Mouse (Mus musculus) embryonic facial prominence, embryonic 15.5 days (tissue): Measurements from ENCODE around the gene Map2k5. TPM values are rescaled to one million over a fixed set of nuclear protein-coding genes. Genes with fewer than 3 reads are reported as not detected.
A peak's percentile ranks its signal among the peaks of the same experiment; 100 is the strongest.

Experiments used
- ATAC-seq: fragments of 200-750 bp; cut with Nextera tagmentation; 2 replicates; pipeline ENCODE4 v1.8.0; 2017; ENCODE audit warnings: low read depth, moderate TSS enrichment; ENCODE audit not compliant: insufficient number of reproducible peaks, low FRiP score, low TSS enrichment
- H3K27ac ChIP-seq: fragments of 300-500 bp; sonication (generic); replicated peaks from 2 replicates; pipeline ENCODE4 v1.5.1; 2015; ENCODE audit warnings: mild to moderate bottlenecking, inconsistent platforms
- H3K27me3 ChIP-seq: fragments of 300-500 bp; sonication (generic); 2 replicates; pipeline ENCODE4 v1.6.1; 2015; ENCODE audit warnings: inconsistent platforms
- H3K36me3 ChIP-seq: fragments of 300-500 bp; sonication (generic); 2 replicates; pipeline ENCODE4 v1.6.1; 2015; ENCODE audit warnings: mild to moderate bottlenecking, inconsistent platforms
- H3K4me1 ChIP-seq: fragments of 300-500 bp; sonication (generic); 2 replicates; pipeline ENCODE4 v1.6.1; 2015; ENCODE audit warnings: inconsistent platforms
- H3K4me2 ChIP-seq: fragments of 300-500 bp; sonication (generic); replicated peaks from 2 replicates; pipeline ENCODE4 v1.6.1; 2015; ENCODE audit warnings: mild to moderate bottlenecking, inconsistent platforms
- H3K4me3 ChIP-seq: fragments of 300-500 bp; sonication (generic); replicated peaks from 2 replicates; pipeline ENCODE4 v1.5.1; 2015; ENCODE audit warnings: mild to moderate bottlenecking, inconsistent platforms
- H3K9ac ChIP-seq: fragments of 300-500 bp; sonication (generic); 2 replicates; pipeline ENCODE4 v1.6.1; 2015; ENCODE audit warnings: inconsistent platforms
- H3K9me3 ChIP-seq: fragments of 300-500 bp; sonication (generic); replicated peaks from 2 replicates; pipeline ENCODE4 v1.6.1; 2016; ENCODE audit warnings: inconsistent platforms
- WGBS: fragments of 180-500 bp; shearing (Covaris S2); methylation state at CpG from one replicate; pipeline ENCODE4 v1.1.7; 2015; 5-methylcytosine and 5-hydroxymethylcytosine counted together
- polyA plus RNA-seq: library from polyadenylated mRNA; unstranded; fragments of >200 nt; fragmentation: Nextera tagmentation; extraction: Ambion mirVana; gene quantifications from 2 replicates; pipeline ENCODE4 v1.2.1, GENCODE M21; 2015

Gene Map2k5
- polyA plus RNA-seq, 1 experiment from 2014 or later, result 33.3 TPM

- no peaks in the 10 kb centered on the region for H3K36me3 ChIP-seq
- no peak overlapping the region for H3K4me2 ChIP-seq
- H3K27ac ChIP-seq, result no peak overlapping the region
- no peaks in the 10 kb centered on the region for H3K9me3 ChIP-seq
- ATAC-seq, result no peak
- WGBS, result 2% methylated on average over 20 of the region's 20 CpGs
- no peak overlapping the region for H3K4me3 ChIP-seq
- H3K9ac ChIP-seq, result no peak overlapping the region
- H3K27me3 ChIP-seq, result peaks cover 75% of the 10 kb centered on the region
- H3K4me1 ChIP-seq, result peaks cover 33% of the 10 kb centered on the region
These were observed 226.4 kb downstream of the Map2k5 start for GRCm38 (mm10) chr9:63151072-63151870.

- H3K36me3 ChIP-seq, result no peaks in the 10 kb centered on the region
- 1% methylated on average over 27 of the region's 27 CpGs for WGBS
- H3K27me3 ChIP-seq, result peaks cover 86% of the 10 kb centered on the region
- H3K9ac ChIP-seq, result no peak overlapping the region
- no peak overlapping the region for H3K4me2 ChIP-seq
- no peak overlapping the region for H3K4me3 ChIP-seq
- H3K27ac ChIP-seq, result no peak overlapping the region
- peaks cover 44% of the 10 kb centered on the region for H3K4me1 ChIP-seq
- ATAC-seq, result no peak
- H3K9me3 ChIP-seq, result no peaks in the 10 kb centered on the region
These were observed 227.5 kb downstream of the Map2k5 start for GRCm38 (mm10) chr9:63150086-63150800.

- no peaks in the 10 kb centered on the region for H3K9me3 ChIP-seq
These were observed 228.3 kb downstream of the Map2k5 start for GRCm38 (mm10) chr9:63149372-63149766.

GRCm38 (mm10) chr9:63148410-63149371 lies 229.0 kb downstream of the Map2k5 start, which contains the start of gene Skor1:
Gene Skor1, minus strand, starts transcription at chr9:63148961.
- H3K4me1 ChIP-seq, result peaks cover 59% of the 10 kb centered on the region
- WGBS, result under 1% methylated on average over 74 of the region's 108 CpGs
- no peak within 1 kb of the TSS for H3K9ac ChIP-seq

More at GRCm38 (mm10) chr9:63149372-63149766, 228.3 kb downstream of the Map2k5 start:
- Histone ChIP-seq H3K27me3 (peaks cover 94% of the 10 kb centered on the region), H3K27ac (no peak overlapping the region), H3K36me3 (no peaks in the 10 kb centered on the region), H3K4me3 (peak overlapping the region; percentile 47), H3K4me1 (peaks cover 52% of the 10 kb centered on the region), H3K4me2 (peak overlapping the region; percentile 90), H3K9ac (no peak overlapping the region)
- no peak for ATAC-seq
- WGBS, result 1% methylated on average over 20 of the region's 20 CpGs

GRCm38 (mm10) chr9:63147786-63148409 lies 229.8 kb downstream of the Map2k5 start:
- Histone ChIP-seq H3K27ac (no peak overlapping the region), H3K4me3 (peak overlapping the region; percentile 47), H3K9ac (no peak overlapping the region), H3K4me1 (peaks cover 67% of the 10 kb centered on the region), H3K36me3 (no peaks in the 10 kb centered on the region), H3K27me3 (peaks cover 100% of the 10 kb centered on the region), H3K4me2 (peak overlapping the region; percentile 90; the same call in 1 of the 2 replicates), H3K9me3 (no peaks in the 10 kb centered on the region)
- ATAC-seq, result no peak
- 2% methylated on average over 14 of the region's 14 CpGs for WGBS

More at GRCm38 (mm10) chr9:63148410-63149371, 229.0 kb downstream of the Map2k5 start, which contains the start of gene Skor1:
- H3K4me3 ChIP-seq, result peak within 1 kb of the TSS; percentile 47
- ATAC-seq, result no peak
- H3K27ac ChIP-seq, result no peak within 1 kb of the TSS
- H3K9me3 ChIP-seq, result no peaks in the 10 kb centered on the region
- peaks cover 100% of the 10 kb centered on the region for H3K27me3 ChIP-seq
- peak within 1 kb of the TSS; percentile 90 for H3K4me2 ChIP-seq
- no peaks in the 10 kb centered on the region for H3K36me3 ChIP-seq

GRCm38 (mm10) chr9:63147296-63147695 lies 230.4 kb downstream of the Map2k5 start:
- H3K4me3 ChIP-seq, result peak overlapping the region; percentile 34
- peaks cover 100% of the 10 kb centered on the region for H3K27me3 ChIP-seq
- H3K9ac ChIP-seq, result no peak overlapping the region
- H3K4me2 ChIP-seq, result no peak overlapping the region
- H3K9me3 ChIP-seq, result no peaks in the 10 kb centered on the region
- no peak overlapping the region for H3K27ac ChIP-seq
- WGBS, result 2% methylated on average over 9 of the region's 9 CpGs
- peaks cover 72% of the 10 kb centered on the region for H3K4me1 ChIP-seq
- ATAC-seq, result no peak
- H3K36me3 ChIP-seq, result no peaks in the 10 kb centered on the region

- WGBS, result under 1% methylated on average over 20 of the region's 20 CpGs
- Histone ChIP-seq H3K4me3 (peak overlapping the region; percentile 34), H3K36me3 (no peaks in the 10 kb centered on the region), H3K27ac (no peak overlapping the region), H3K4me2 (peak overlapping the region; percentile 46), H3K27me3 (peaks cover 100% of the 10 kb centered on the region), H3K9me3 (no peaks in the 10 kb centered on the region), H3K4me1 (peaks cover 76% of the 10 kb centered on the region), H3K9ac (no peak overlapping the region)
- ATAC-seq, result no peak
These were observed 230.8 kb downstream of the Map2k5 start for GRCm38 (mm10) chr9:63146856-63147274.

GRCm38 (mm10) chr9:63146126-63146855 lies 231.4 kb downstream of the Map2k5 start:
- peaks cover 100% of the 10 kb centered on the region for H3K27me3 ChIP-seq
- under 1% methylated on average over 46 of the region's 46 CpGs for WGBS
- no peak for ATAC-seq
- peak overlapping the region; percentile 34 for H3K4me3 ChIP-seq
- no peaks in the 10 kb centered on the region for H3K36me3 ChIP-seq
- H3K9me3 ChIP-seq, result no peaks in the 10 kb centered on the region
- H3K27ac ChIP-seq, result no peak overlapping the region
- H3K4me2 ChIP-seq, result peak overlapping the region; percentile 46
- H3K4me1 ChIP-seq, result peaks cover 78% of the 10 kb centered on the region
- no peak overlapping the region for H3K9ac ChIP-seq

- H3K4me3 ChIP-seq, result peak overlapping the region; percentile 34
- H3K9ac ChIP-seq, result no peak overlapping the region
- H3K9me3 ChIP-seq, result no peaks in the 10 kb centered on the region
- no peak overlapping the region for H3K27ac ChIP-seq
- ATAC-seq, result no peak
- peaks cover 99% of the 10 kb centered on the region for H3K27me3 ChIP-seq
- H3K4me1 ChIP-seq, result peaks cover 74% of the 10 kb centered on the region
- WGBS, result under 1% methylated on average over 73 of the region's 73 CpGs
- no peaks in the 10 kb centered on the region for H3K36me3 ChIP-seq
- H3K4me2 ChIP-seq, result peak overlapping the region; percentile 46
These were observed 232.2 kb downstream of the Map2k5 start for GRCm38 (mm10) chr9:63145249-63146125.
